Mouse (Mus musculus): ENCODE data around the gene Kif7. TPM values are rescaled to one million over a fixed set of nuclear protein-coding genes. Genes with fewer than 3 reads are reported as not detected.

Kif7 gene
- total RNA-seq, 2 experiments from 2014 or later = 2.2 to 2.5 TPM

Other genes starting within 250 kb of the Kif7 start
- 10 to 100 TPM; 51.4 to 54.7 TPM for gene Polg, start 249.4 kb downstream of the Kif7 start, total RNA-seq (2021)
- not detected for gene Rhcg, start 98.1 kb downstream of the Kif7 start, total RNA-seq (2021)
- 1 to 10 TPM in 1 of 2 experiments, under 1 TPM in 1; 0.29 to 1.2 TPM for gene Ticrr, start 55.5 kb downstream of the Kif7 start, total RNA-seq (2021)
- 10 to 100 TPM in 1 of 2 experiments, 1 to 10 TPM in 1; 5.0 to 24.7 TPM for gene Plin1, start 17.2 kb upstream of the Kif7 start, total RNA-seq (2021)
- gene Pex11a, start 27.4 kb upstream of the Kif7 start, total RNA-seq (2021) = 10 to 100 TPM; 13.8 to 14.8 TPM
- under 1 TPM; 0.12 to 0.24 TPM for gene Wdr93, start 27.4 kb upstream of the Kif7 start, total RNA-seq (2021)
- not detected for gene Mesp1, start 78.1 kb upstream of the Kif7 start, total RNA-seq (2021)
- under 1 TPM; 0.10 to 0.19 TPM for gene Mesp2, start 95.0 kb upstream of the Kif7 start, total RNA-seq (2021)
- 10 to 100 TPM; 21.4 to 25.3 TPM for gene Anpep, start 145.3 kb upstream of the Kif7 start, total RNA-seq (2021)
- 10 to 100 TPM; 19.6 to 20.3 TPM for gene Ap3s2, start 204.9 kb upstream of the Kif7 start, total RNA-seq (2021)
- gene Arpin, start 219.6 kb upstream of the Kif7 start, total RNA-seq (2021) = 10 to 100 TPM; 11.5 to 12.5 TPM